Mouse (Mus musculus): ENCODE measurements around the gene Tead1.

Gene Tead1

DNA sequence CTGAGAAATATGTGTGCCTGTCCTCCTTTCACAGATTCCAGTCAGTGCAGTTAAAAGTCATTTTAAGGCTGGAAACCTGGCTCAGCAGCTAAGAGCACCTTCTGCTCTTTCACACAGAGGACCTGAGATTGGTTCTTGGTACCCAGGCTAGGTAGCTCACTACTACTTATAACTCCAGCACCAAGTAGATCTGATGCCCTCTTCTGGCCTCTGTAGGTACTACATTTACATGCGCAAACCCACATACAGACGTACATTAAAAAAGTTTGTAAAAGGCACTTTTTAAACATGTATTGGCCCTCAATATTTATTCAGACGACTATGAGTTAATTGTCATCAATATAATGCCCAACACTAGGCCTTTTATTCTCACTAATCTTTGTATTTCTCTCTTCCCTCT is 105.2 kb downstream of the Tead1 start:
- DNase-seq, result no peak

DNA sequence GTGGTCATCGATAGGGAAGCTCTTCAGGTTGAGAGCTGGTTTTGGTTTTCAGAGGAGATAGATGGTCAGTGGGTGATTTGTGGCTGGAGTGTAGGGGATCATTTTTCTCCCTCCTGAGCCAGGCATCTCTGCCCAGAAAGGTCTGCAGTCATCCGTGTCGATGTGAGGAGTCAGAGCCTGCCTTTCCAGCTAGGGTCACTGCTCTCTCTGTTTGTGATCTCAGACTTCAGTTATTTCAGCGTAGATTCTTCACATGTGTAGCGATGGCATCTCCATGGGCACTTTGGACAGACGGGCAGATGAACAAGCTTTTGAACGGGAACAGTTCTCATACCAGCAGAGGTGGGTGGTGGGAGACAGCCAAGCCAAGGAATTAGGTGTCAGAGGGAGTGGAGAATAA is 106.2 kb downstream of the Tead1 start:
- DNase-seq, result no peak

DNA sequence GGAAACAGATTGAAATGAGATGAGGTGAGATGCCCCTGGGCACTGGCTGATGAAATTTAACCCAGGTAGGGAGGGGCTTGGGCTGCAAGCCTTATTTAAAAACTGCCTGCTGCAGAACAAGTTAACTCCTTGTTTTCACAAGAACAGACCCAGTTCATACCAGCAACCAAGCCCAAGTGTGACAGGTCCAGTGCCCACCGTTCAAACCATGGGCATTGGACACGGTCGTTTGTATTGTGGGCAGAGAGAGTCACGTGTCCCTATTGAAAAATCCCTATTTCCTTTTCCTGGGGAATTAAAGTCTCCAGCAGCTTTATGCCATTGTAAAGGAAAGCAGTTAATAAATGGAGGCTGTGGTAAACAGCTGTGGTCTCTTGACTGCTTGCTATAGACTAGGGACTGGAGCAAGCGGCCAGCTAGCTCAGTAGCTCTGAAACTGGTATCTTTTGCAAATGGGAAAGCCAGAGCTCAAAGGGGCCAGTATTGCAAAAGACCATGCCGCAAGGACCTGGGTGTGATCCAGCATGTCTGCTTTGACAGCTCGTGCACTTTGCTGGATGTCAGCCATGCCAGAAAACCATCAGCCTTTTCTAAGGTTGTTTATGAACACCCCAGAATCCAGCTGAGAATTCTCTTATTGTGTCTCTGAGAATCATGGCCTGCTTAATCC is 107.6 kb downstream of the Tead1 start:
- DNase-seq, result peak; percentile 84

DNA sequence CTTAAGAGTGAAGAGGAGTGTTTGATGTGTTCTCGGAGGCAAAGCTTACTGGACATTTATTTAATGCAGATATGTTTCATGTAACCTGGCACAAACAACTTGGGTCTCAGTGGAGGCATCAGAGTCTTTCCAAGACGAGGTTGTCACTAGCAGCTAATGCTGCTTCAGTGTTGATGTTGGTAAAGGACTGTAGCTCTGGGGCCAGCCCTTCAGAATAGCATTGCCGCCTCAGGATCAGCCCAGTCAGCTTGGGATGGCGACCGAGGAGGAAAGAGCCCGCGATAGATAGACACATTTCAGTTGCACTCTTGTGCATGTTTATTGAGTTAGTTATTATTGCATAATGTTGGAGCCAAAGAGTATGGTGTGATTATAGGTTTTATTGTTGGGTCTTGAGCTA is 108.2 kb downstream of the Tead1 start:
- DNase-seq, result no peak

DNA sequence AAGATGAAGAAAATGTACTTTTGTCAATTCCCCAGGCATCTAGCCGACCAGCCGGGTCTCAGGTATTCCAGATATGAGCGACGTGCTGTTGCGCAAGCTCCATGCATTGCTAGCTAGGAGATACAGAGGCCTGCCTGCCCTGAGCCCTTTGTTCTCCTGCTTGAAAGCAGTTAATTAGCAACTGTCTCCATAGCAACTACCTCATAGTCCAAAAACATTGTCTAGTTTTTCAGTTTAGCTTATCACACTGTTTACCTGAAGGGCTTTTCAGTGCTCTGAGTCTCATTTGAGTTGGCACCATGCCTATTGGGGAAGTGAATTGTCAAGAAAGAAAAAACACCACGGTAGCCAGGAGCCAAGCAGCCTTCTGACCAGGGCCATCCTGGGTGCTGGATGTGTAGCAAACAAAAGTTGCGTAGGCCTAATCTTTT is 109.2 kb downstream of the Tead1 start:
- peak; percentile 75 for DNase-seq

DNA sequence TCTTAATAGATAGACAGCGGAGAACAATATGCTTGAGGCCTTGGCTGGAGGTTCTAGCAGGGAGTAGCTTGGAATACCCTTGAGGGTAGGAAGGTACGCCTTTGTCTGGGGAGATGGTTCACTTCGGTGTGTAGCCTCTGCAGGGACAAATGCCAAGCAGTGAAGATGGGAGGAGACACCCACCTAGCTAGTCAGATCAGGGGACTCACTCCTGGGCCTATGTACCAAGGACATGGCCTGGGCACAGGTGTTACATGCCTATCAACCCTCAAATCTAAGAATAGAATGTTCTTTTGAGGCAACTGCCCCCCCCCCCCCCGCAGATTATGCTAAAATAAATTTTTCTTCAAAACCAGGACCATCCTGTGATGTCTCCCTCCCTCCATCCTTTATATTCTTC is 110.6 kb downstream of the Tead1 start:
- DNase-seq, result no peak

DNA sequence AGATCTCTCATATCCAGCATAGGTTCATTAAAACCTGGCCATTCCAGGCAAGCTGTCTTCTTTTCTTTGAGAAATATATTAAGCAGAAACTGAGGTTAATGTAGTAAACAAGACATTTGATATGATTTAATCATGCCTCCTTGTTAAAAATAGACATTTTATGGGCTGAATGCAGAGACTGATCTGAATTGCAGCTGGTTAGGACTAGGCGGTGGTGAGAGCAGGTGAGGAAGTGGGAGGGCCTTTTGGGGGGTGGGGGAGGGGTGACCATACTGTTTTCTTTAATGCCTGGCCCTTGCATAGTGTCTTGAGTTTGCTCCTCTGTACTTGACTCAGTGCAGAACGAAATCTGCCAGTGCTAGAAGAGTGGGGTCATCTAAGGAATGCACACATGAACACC is 111.2 kb downstream of the Tead1 start:
- no peak for DNase-seq

DNA sequence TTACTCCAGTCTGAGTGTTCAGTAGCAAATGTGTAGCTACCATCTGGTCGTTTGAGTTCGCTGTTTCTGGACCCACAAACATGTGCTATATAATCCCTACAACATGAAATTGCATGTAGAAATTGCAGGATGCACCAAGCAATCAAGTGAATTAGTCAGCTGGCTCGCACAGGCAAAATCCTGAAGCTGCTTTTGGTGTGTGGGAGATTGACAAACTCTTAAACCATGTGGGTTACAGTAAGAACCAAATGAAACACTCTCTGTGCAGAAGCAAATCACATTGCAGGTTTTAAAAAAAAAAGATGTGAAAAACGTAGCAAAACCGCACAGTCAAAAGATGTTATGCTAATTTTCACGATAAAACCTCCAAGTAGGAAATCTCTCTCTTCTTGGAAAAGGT is 113.6 kb downstream of the Tead1 start:
- no peak for DNase-seq

DNA sequence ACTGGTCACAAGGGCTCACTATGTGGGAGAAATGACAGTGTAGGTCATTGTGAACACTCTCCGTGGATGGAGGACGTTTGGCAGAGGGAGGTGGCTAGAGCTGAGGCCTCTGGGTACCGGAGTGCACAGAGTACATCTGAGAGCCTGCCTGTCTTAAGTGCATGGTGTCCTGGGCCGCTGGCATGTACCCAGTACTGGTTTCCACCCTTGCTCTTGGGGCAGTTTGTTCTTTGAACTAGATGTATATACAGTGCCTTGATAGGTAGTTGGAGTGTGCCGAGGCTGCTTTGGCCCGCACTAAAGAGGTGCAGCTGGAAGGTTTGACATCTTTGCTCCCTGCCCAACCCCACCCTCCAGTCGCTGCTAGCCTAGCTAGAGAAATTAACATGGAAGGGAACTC is 114.8 kb downstream of the Tead1 start:
- DNase-seq, result no peak

DNA sequence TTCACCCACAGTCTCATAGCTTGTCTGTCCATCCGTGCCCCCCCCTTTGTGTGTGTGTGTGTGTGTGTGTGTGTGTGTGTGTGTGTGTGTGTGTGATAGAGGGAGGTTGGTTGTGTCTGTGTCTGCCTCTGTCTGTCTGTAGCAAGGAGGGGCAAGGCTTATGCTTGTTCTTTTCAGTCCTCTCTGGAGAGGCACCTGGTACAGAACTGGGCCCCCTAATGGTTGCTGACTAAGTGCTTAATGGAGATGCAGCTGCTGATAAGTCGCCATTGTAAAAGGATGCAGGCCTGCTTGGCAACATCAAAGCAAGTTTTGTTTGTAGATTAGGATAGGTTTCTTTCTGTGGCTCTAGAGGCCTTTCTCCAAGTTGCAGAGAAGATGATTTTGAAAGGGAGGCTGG is 115.4 kb downstream of the Tead1 start:
- DNase-seq, result no peak

DNA sequence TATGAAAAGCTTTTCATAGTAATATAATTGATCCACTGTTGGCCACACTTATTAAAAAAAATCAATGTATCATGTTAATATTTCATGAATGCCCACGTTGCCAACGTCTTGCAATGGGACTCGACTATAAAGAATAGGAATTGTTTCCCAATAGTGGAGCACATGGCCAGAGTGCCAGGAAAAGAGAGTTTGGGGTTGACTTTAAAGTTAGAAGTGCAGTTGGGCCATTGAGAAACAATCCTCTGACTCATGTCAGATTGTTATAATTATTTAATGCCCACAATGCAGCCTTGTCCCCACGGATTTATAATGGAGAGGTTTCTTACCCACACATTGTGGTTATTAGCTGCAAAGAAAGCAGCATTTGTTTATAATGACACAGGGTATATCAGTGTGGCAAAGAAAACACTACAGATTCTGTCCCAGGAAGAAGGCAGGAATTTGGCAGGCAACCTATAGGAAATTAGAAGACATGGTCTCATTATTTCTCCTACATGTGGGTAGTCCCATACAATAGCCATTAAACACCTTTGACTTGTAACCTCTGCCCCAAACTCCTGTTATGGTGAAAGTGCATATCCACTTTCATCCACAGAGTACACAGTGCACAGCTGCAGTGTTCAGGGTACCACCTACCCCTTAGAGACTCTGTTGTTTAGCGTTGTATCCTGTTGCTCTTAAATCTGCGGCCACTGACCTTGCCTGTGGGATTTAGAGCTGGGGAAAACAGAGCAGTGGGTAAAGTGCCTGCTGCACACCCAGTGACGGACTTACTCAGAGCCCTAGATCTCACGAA is 118.6 kb downstream of the Tead1 start:
- no peak for DNase-seq

DNA sequence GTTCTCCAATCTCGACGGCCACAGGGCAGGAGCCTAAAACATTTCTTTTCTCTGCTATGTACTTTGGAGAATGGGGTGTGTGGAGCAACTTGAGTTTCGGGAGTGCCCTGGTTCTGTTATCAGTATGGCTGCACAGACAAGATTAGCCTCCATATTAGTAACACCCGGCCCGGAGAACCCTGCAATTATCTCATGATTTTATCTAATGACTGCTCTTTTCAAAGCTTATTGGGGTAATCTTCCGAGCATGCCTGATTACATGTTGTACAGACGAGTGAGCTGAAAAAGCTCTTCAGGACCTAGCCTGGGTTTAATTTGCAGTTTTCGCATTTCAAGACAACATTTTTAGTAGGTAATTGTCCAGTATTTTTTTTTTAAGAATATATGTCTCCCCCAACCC is 122.6 kb downstream of the Tead1 start:
- DNase-seq, result no peak

DNA sequence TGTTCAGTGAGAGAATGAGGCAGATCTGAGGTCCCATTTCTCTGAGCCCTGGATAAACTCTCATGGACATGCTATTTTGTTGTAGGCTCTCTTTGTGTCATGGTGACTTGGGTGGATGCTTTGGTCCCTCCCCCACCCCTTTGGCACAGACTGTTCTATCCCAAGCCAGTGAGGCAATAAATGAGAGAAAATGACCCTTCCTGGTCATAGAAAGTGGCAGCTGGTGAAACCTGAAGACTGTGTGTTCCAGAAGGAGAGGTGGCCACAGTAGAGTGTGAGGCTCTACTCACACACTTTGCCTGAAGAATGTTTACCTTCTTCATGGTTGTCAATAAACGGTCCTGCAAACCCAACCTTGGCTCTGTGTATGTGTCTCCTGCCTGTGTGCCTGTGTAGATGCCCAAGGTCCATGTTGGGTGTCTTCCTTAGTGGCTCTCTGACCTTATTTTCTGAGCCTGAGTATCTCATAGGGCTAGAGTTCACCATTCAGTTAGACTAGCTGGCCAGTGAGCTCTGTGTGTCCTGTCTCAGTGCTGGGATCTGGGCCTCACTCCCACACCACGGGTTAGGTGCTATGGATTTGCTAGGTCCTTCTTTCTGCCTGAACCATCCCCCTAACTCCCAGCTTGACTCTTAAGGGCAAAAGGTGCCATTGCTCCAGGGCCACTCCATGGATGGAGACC is 127.7 kb downstream of the Tead1 start:
- DNase-seq, result peak; percentile 27

DNA sequence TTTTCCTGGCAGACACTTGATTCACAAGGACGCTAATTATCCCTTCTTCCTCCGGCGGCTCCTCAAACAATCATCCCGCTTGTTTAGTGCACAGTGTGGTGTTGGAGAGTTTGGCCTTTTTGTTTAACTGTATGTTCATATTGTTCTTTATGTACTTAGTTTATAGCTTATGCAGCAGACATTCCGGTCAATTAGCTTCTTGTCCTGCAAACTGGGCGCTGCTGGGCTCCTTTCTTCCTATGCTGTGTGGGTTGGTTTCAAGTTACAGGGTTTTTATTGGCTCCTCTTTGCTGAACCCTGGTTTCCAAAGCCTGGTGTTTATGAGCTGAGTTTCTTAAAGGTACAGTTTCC is 128.3 kb downstream of the Tead1 start:
- peak; percentile 38 for DNase-seq

DNA sequence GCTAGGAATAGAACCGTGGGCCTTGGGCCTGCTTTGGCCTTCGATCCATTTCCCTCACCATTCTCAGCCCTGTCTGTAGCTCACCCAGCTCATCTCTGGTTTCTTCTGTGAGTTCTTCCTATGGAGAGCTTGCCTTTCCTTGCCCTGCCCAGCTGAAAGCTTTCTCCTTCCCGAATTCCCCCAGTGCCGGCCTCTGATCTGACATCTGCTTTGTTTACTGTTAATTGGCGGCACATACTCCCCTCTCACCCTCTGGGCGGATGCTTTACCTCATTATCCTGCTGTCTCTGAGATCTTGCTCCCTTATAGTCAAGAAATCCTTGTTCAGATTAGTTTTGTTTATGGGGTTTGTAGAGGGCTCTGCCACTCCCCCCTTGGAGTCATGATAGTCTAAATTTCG is 131.6 kb downstream of the Tead1 start:
- no peak for DNase-seq

DNA sequence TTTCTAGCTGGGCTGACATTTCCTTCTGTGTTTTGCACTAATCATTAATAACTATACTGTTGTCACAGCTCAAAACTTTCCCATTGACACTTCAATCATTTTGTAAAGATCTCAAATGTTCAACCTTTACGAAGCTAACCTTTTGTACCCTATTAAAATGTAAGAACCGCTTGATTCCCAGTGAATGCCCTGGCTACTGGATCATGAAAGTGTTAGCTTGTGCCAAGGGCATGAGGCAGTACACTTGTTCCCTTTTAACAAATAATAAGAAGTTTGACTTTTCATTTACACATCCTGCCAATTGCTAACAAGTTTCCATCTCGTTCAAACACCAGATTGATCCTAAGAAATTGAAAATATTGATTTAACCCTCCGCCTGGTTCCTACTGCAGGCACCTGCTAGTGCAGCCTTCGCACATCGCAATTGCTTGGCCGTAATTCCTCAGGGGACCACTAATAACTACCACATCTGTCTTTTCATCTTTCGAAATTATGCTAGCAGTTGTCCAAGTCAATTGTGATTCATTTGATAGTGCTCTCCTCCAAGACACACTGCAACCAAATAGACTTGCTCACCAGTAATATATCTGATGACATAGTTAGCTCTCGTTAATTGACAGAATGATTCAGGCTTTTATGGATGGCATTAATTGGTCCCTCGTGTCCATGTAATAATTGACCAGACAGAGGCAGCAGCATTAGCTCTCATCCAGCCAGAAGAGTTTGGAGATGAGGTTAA is 133.1 kb downstream of the Tead1 start:
- no peak for DNase-seq

DNA sequence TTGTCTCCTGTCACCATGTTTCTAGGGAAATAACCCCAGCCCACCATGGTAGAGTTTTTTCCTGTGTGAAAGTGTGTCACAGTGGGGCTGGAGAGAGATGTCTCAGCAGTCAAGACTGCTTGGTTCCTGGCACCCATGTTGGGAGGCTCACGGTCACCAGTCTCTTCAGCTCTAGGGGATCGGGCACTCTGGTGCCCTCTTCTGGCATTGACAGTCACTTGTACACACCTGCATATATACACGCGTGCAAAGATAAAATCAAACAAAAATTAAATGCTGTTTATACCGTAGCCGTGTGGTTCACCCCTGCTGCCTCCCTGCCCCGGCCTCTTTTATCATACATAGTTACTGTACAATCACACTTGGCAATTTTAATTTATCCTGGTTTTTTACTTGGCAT is 134.0 kb downstream of the Tead1 start:
- no peak for DNase-seq

DNA sequence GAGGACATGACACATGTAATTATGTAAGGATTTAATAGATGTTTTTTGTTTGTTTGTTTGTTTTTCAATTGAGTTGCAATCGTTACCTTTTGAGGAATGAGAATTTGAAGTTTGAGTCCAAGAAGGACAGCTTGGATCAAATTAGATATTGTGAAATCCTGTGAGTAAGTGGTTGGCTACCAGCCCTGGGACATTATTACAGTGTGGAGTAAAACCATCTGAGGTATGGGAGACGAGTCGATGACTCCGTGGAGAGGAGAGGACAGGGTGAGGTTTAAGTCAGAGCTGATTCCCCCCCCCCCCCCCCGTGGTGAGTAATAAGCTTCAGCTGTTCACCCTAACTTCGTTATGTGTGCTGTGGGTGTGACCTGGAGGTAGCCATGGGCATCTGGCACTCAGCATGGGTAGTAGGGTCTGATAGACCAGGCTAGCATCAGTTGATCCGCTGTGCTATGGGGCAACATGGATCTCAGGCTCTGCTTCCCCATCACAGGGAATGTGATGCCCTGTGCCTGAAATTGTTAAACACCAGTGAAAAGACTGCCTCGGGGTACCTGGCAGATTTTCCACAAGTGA is 134.7 kb downstream of the Tead1 start:
- peak; percentile 59 for DNase-seq

DNA sequence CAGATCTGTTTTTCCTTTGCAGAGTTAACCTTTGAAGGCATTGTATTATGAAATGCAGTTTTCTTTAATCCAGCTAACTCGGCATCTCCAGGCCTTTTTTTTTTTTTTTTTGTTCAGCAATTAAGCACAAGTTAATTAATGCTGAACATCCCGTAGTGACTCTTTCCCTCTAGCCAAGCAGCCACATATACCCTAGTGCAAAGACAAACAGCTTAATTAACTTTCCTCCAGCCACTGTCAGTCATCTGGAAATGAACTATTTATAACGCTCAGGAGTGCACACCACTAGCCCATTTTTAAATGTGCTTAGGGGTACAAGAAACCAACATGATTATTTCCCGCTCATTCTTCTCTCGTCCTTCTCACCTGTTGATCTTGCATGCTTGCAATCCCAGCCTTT is 136.9 kb downstream of the Tead1 start:
- no peak for DNase-seq

DNA sequence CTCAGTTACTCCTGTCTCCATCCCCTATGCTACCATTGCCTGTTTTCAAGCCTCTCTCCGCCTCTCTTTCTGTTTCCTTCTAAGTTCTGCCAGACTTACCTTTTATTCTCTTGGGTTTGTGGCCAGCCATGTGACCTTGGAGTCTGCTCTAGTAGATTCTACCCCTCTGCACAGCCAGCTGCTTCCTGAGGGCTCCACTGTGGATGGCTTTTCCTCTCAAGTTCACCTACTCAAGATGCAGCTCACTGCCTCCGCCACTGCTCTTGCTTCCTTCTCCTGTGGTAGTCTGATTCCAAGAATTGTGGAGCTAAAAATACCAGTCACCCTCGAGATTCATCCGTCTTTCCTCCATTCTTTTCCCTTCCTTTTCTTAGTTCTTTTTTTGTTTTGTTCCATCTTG is 140.7 kb downstream of the Tead1 start:
- no peak for DNase-seq

DNA sequence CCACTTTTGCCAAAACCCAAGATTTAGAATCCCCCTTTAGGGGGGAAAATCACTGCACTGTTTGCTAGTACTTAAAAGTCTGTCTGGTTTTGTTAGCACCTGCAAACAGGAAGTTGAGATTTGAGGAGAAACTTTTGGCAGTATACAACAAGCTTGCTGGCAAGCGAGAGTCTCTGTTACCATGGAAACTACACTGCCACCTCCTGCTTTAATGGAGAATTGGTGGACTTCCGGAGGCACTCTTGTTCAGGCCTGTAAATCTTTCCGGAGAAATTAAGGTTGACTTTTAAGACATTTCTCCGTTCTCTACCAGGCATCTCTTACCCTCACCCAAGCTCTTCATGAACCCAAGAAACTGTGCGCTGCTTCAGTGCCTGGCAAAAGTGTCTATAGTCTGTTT is 143.8 kb downstream of the Tead1 start:
- DNase-seq, result peak; percentile 53

DNA sequence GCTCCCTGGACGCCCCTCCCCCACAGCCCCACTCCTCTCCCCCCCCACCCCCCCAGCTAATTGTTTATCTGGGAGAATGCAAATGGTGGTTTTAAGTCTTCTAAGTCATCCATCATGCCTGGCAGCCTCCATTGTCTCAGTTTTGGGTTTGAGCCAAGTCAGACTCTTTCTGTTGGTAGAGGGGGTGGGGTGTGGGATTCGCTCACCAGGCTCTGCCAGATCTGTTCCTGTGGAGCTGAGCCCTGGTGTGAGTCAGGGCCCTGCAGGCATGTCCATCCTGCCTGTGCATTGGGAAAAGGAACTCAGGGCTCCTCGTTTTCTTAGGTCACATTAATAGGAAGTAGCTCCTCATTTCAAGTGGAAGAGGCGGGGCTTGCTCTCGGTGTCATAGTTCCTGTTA is 144.5 kb downstream of the Tead1 start:
- peak; percentile 88 for DNase-seq

DNA sequence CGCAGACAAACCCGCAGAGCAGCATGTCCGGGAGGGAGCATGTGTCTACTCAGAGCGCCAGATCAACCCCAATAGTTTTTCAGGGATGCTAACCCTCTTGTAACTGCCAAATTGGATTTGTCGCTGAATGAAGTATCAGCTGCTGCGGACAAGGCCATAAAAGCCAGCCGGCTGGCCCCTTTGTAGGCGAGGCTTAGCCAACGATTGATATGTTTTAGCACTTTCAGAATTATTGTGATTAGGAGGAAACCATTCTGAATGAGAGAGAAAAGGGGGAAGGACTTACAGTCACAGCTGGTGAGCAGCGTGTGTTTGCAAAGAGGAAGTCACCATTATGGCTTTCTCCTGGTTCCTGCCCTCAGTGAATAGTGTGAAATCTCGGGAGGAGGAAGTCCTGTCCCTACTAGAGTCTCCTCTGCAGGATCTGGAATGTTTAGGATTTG is 146.2 kb downstream of the Tead1 start:
- no peak for DNase-seq

Measured in lung, postnatal 10 days (tissue).